Mouse (Mus musculus) urinary bladder, adult 18-20 months (tissue): Measurements from ENCODE around the gene Vmn1r5.
"Not testable (repeated sequence)": the region's sequence is repeated elsewhere in the genome, so short reads cannot be mapped to it uniquely, and the experiment has no call there.

Experiments
- DNase-seq, 2 experiments: peaks; one replicate each; pipeline ENCODE4 v3.0.0; 2022; ENCODE audit warnings: low spot score in 2 of 2, mixed read lengths in 2 of 2

Vmn1r5 gene

DNA sequence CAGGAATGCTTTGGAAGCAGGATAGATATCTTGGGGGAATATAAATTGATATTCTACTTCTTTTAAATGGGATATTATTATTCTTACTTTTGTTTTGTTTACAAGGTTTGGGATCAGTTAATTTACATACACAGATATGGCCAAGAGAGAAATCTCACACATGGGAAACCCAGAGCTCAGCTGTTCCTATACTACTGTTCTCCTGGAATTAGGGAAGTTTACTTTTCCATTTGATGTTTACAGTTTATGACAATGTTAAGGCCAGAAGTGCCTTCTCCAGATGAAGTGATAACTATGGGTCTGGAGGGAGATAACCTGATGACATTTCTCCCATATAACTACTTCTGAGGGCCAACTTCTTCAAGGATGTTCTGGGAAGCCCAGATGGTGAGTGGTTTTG is at the start of gene Vmn1r5:
Vmn1r5 (plus strand) TSS at position 301 of the 400 bp plus-strand sequence.
- no peak for DNase-seq

- DNase-seq: peak in 1 of 2 experiments; percentile 53
These were observed 46.7 kb upstream of the Vmn1r5 start for GRCm38 (mm10) chr6:56923331-56923725.

DNA sequence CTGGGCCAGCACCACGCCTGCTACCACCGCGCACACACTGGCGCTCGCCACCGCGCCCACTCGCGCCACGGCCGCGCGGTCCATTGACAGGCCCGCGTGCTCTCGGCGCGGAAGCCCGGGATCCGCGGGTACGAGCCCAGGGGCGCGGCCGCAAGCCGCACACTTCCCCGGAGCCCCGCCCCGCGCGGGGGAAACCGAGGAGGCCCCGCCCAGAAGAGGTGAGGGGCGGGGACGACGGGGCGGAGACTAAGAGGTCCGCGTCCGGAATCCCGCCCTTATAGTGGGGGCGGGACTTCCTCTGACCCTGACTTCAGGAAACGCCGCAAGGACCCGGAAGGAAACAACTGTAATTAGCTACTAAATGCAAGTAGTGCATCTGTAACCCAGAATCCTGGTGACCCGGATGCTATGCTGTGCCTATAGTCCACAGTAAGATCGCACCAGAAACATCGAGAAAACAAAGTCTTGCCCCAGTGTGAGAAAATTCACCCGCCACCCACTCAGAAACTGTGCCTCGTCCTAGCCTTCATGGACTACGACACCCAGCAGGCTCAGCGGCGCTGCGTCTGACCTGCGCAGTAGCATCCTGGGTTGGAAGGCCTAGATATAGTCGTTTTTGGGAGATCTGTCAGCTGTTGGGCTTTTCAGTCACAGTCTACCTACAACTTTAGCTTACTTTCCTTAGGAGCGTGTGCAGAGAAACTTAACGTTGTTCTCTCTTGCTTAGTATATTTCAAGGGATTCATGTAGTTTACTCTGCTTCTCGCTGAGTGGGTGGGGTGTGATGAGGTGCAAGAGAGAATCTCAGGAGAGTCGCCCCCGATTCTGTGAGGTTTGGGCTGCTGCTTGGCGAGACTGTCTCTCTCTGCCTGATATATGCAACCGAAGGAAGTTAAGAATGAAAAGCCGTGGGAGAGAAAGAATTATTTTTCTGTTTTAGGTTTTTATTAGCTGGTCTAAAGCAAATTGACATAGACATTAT is 46.1 kb upstream of the Vmn1r5 start, which contains the start of the genes Nt5c3 and Vmn1r4:
Nt5c3 (minus strand) TSS at position 207 of the 982 bp plus-strand sequence.
Vmn1r4 (plus strand) TSS at position 290 of the 982 bp plus-strand sequence.
- DNase-seq: peak; percentile 84 to 91

GRCm38 (mm10) chr6:56931648-56932415 is 38.2 kb upstream of the Vmn1r5 start:
- DNase-seq: no peak

GRCm38 (mm10) chr6:56932464-56932863 is 37.6 kb upstream of the Vmn1r5 start:
- DNase-seq: no peak

DNA sequence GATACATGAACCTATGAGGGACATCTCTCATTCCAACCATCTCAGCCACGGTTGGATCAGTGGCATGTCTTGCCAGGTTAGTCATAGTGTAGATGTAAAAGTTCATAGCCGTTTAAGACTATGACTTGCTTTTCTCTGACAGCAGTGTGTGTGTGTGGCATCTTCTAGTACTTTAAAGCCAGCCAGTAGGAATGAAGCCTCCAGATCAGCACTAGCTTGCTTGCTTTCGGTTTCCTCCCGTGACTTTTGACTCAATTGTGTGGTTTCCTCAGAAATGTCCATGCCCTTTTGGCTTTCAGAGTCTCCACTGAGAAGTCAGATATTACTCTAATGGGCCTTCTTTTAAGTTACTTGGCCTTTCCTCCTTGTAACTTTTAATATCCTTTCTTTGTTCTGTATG is 35.7 kb upstream of the Vmn1r5 start:
- DNase-seq: no peak

DNA sequence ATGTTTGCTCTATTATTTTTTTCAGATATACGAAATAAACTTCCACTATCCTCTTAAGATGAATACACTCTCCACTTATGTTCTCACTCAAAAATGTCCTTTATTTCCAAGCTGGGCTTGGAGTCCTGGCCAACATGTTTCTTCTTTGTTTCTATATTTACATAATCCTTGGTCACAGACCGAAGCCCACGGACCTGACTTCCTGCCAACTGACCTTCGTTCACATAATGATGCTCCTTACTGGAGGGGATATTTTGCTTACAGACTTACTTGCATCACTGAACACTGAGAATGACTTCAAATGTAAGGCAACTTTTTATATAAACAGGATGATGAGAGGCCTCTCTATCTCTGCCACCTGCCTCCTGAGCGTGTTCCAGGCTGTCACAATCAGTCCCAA is 13.6 kb upstream of the Vmn1r5 start:
- no peak for DNase-seq

DNA sequence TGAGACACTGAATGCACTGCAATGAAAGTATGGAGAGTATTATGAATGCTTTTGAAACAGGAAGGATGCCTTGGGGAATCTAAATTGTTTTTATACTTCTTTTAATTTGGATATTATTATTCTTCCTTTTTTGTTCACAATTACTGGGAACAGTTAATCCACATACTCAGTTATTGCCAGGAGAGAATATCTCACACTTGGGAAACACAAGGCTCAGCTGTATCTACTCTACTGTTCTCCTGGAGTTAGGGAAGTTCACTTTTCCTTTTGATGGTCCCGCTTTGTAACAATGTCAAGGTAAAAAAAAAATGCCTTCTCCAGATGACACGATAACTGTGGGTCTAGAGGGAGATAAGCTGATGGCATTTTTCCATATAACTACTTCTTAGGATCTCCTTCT is 26.9 kb downstream of the Vmn1r5 start, which contains the start of gene Vmn1r6:
Vmn1r6 (plus strand) TSS at position 301 of the 400 bp plus-strand sequence.
- DNase-seq: no peak

- not testable (repeated sequence) for DNase-seq
These were observed 55.2 kb downstream of the Vmn1r5 start, which contains the start of gene Vmn1r7 for GRCm38 (mm10) chr6:57025224-57025623. Vmn1r7 (minus strand) TSS chr6:57025324.

GRCm38 (mm10) chr6:57031984-57032383 is 61.9 kb downstream of the Vmn1r5 start, which contains the start of gene Vmn1r8:
Vmn1r8 (plus strand) TSS chr6:57032284.
- no peak for DNase-seq

DNA sequence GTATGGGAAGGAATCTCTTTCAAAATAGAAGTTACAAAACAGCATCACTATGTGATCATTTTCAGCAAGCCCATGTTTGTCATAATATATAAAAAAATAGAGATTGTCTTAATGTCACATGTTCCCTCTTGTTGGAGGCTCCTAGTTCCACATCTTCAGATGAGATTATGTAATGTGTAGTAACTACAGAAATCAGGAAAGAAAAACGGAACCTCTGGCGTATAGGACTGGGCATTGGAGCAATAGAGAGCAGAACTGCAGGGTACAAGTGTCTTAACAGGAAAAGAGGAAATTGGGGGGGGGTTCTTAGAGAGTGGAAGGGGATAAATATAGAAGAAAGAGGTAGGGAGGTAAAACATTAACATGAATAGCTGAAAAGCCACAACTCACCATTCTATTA is 64.6 kb downstream of the Vmn1r5 start:
- DNase-seq: no peak
